Mouse (Mus musculus) heart, embryonic 16.5 days (tissue): ENCODE data around the gene Tspan18. TPM values are rescaled to one million over a fixed set of nuclear protein-coding genes. Genes with fewer than 3 reads are reported as not detected.
A peak's percentile ranks its signal among the peaks of the same experiment; 100 is the strongest.

Source experiments
- ATAC-seq: fragments of 200-750 bp; cut with Nextera tagmentation; replicated peaks from 2 replicates; pipeline ENCODE4 v1.8.0; 2017; ENCODE audit warnings: moderate number of reproducible peaks; ENCODE audit not compliant: insufficient read depth, low FRiP score; ENCODE audit errors: extremely low read depth
- H3K27ac ChIP-seq: fragments of 300-500 bp; sonication (generic); 2 replicates; pipeline ENCODE4 v1.5.1; 2014; ENCODE audit warnings: mild to moderate bottlenecking, low read length, control low read depth, moderate library complexity
- H3K27me3 ChIP-seq: fragments of 300-500 bp; sonication (generic); 2 replicates; pipeline ENCODE4 v1.6.1; 2014; ENCODE audit warnings: low read length, mixed read lengths; ENCODE audit not compliant: control insufficient read depth, insufficient read depth
- H3K36me3 ChIP-seq: fragments of 300-500 bp; sonication (generic); 2 replicates; pipeline ENCODE4 v1.6.1; 2014; ENCODE audit not compliant: control insufficient read depth, insufficient read depth
- H3K4me1 ChIP-seq: fragments of 300-500 bp; sonication (generic); 2 replicates; pipeline ENCODE4 v1.6.1; 2014; ENCODE audit warnings: low read length, mixed read lengths; ENCODE audit not compliant: control insufficient read depth, insufficient read depth
- H3K4me2 ChIP-seq: fragments of 300-500 bp; sonication (generic); 2 replicates; pipeline ENCODE4 v1.6.1; 2014; ENCODE audit warnings: low read depth, mild to moderate bottlenecking, control low read depth, low read length
- H3K4me3 ChIP-seq: fragments of 300-500 bp; sonication (generic); 2 replicates; pipeline ENCODE4 v1.5.1; 2014; ENCODE audit warnings: mild to moderate bottlenecking, control low read depth, low read length
- H3K9ac ChIP-seq: fragments of 300-500 bp; sonication (generic); 2 replicates; pipeline ENCODE4 v1.6.1; 2014; ENCODE audit warnings: low read length, control low read depth
- H3K9me3 ChIP-seq: fragments of 300-500 bp; sonication (generic); replicated peaks from 2 replicates; pipeline ENCODE4 v1.6.1; 2016; ENCODE audit warnings: low read length; ENCODE audit not compliant: control insufficient read depth
- WGBS: fragments of 180-500 bp; shearing (Covaris S2); extraction: QIAGEN DNeasy Blood & Tissue Kit; methylation state at CpG from one replicate; pipeline ENCODE4 v1.1.7; 2014; 5-methylcytosine and 5-hydroxymethylcytosine counted together
- polyA plus RNA-seq: library from polyadenylated mRNA; unstranded; fragments of >200 nt; fragmentation: Nextera tagmentation; extraction: Ambion mirVana; gene quantifications from 2 replicates; pipeline ENCODE4 v1.2.1, GENCODE M21; 2015

Gene Tspan18
- polyA plus RNA-seq, 1 experiment from 2014 or later = 33.9 TPM

GRCm38 (mm10) chr2:93352915-93353685 lies 18.8 kb upstream of the Tspan18 start:
- Histone ChIP-seq H3K4me2 (no peak overlapping the region), H3K9me3 (no peaks in the 10 kb centered on the region), H3K4me3 (no peak overlapping the region), H3K27ac (peak overlapping the region; percentile 65), H3K4me1 (no peaks in the 10 kb centered on the region), H3K27me3 (no peaks in the 10 kb centered on the region), H3K9ac (no peak overlapping the region), H3K36me3 (no peaks in the 10 kb centered on the region)
- no peak for ATAC-seq
- WGBS = 61% methylated on average over 8 of the region's 8 CpGs

GRCm38 (mm10) chr2:93351352-93351751 lies 17.0 kb upstream of the Tspan18 start:
- Histone ChIP-seq H3K9me3 (no peaks in the 10 kb centered on the region), H3K27me3 (no peaks in the 10 kb centered on the region), H3K4me2 (no peak overlapping the region), H3K4me1 (peaks cover 2% of the 10 kb centered on the region; the same call in 1 of the 2 replicates), H3K4me3 (no peak overlapping the region), H3K36me3 (no peaks in the 10 kb centered on the region), H3K27ac (no peak overlapping the region), H3K9ac (no peak overlapping the region)
- 44% methylated on average over 7 of the region's 7 CpGs for WGBS
- ATAC-seq = no peak

- H3K4me3 ChIP-seq = no peak overlapping the region
- H3K9me3 ChIP-seq = no peaks in the 10 kb centered on the region
- H3K27ac ChIP-seq = no peak overlapping the region
- no peak overlapping the region for H3K9ac ChIP-seq
- WGBS = 75% methylated on average over 5 of the region's 5 CpGs
- H3K27me3 ChIP-seq = no peaks in the 10 kb centered on the region
- no peaks in the 10 kb centered on the region for H3K36me3 ChIP-seq
- H3K4me1 ChIP-seq = peaks cover 4% of the 10 kb centered on the region; the same call in 1 of the 2 replicates
- H3K4me2 ChIP-seq = no peak overlapping the region
- ATAC-seq = no peak
These were observed 12.7 kb upstream of the Tspan18 start for GRCm38 (mm10) chr2:93347018-93347417.

GRCm38 (mm10) chr2:93346609-93347008 lies 12.3 kb upstream of the Tspan18 start:
- Histone ChIP-seq H3K9ac (no peak overlapping the region), H3K27me3 (no peaks in the 10 kb centered on the region), H3K4me2 (no peak overlapping the region), H3K4me1 (peaks cover 4% of the 10 kb centered on the region; the same call in 1 of the 2 replicates), H3K4me3 (no peak overlapping the region), H3K27ac (no peak overlapping the region), H3K9me3 (no peaks in the 10 kb centered on the region), H3K36me3 (no peaks in the 10 kb centered on the region)
- WGBS = 31% methylated on average over 6 of the region's 6 CpGs
- no peak for ATAC-seq

GRCm38 (mm10) chr2:93345663-93346268 lies 11.5 kb upstream of the Tspan18 start:
- Histone ChIP-seq H3K9me3 (no peaks in the 10 kb centered on the region), H3K36me3 (no peaks in the 10 kb centered on the region), H3K27ac (no peak overlapping the region), H3K27me3 (no peaks in the 10 kb centered on the region), H3K4me3 (no peak overlapping the region), H3K4me2 (no peak overlapping the region), H3K9ac (no peak overlapping the region), H3K4me1 (peaks cover 4% of the 10 kb centered on the region; the same call in 1 of the 2 replicates)
- 32% methylated on average over 5 of the region's 5 CpGs for WGBS
- ATAC-seq = no peak

GRCm38 (mm10) chr2:93339373-93340106 lies 5.2 kb upstream of the Tspan18 start:
- Histone ChIP-seq H3K4me2 (no peak overlapping the region), H3K9ac (no peak overlapping the region), H3K27me3 (no peaks in the 10 kb centered on the region), H3K27ac (no peak overlapping the region), H3K9me3 (no peaks in the 10 kb centered on the region; the same call in 1 of the 2 replicates), H3K36me3 (no peaks in the 10 kb centered on the region), H3K4me3 (no peak overlapping the region), H3K4me1 (0 out of 2 replicates have a peak, but pooled peaks cover 2% of the 10 kb centered on the region)
- WGBS = 59% methylated on average over 9 of the region's 9 CpGs
- ATAC-seq = no peak

- 70% methylated on average over 11 of the region's 11 CpGs for WGBS
- no peak overlapping the region for H3K27ac ChIP-seq
- H3K4me1 ChIP-seq = peaks cover 13% of the 10 kb centered on the region
These were observed 1.7 kb upstream of the Tspan18 start for GRCm38 (mm10) chr2:93335996-93336395.

GRCm38 (mm10) chr2:93333241-93333816 lies 976 bp downstream of the Tspan18 start:
- Histone ChIP-seq H3K4me1 (peaks cover 38% of the 10 kb centered on the region), H3K27ac (peak overlapping the region; percentile 85)

More at GRCm38 (mm10) chr2:93335996-93336395, 1.7 kb upstream of the Tspan18 start:
- Histone ChIP-seq H3K9ac (no peak overlapping the region), H3K4me2 (no peak overlapping the region), H3K27me3 (no peaks in the 10 kb centered on the region), H3K4me3 (no peak overlapping the region), H3K36me3 (no peaks in the 10 kb centered on the region), H3K9me3 (no peaks in the 10 kb centered on the region; the same call in 1 of the 2 replicates)
- no peak for ATAC-seq

More at GRCm38 (mm10) chr2:93333241-93333816, 976 bp downstream of the Tspan18 start:
- Histone ChIP-seq H3K9me3 (no peaks in the 10 kb centered on the region; the same call in 1 of the 2 replicates), H3K27me3 (no peaks in the 10 kb centered on the region), H3K4me3 (peak overlapping the region; percentile 81), H3K36me3 (no peaks in the 10 kb centered on the region), H3K9ac (peak overlapping the region; percentile 90), H3K4me2 (peak overlapping the region; percentile 97)
- peak; percentile 66 for ATAC-seq
- WGBS = under 1% methylated on average over 29 of the region's 29 CpGs
